Mouse (Mus musculus): ENCODE measurements around the gene Trim25.
"Not testable (repeated sequence)": the region's sequence is repeated elsewhere in the genome, so short reads cannot be mapped to it uniquely, and the experiment has no call there.

The Trim25 gene

GRCm38 (mm10) chr11:88994492-88994891 is 4.7 kb upstream of the Trim25 start:
- no peak for DNase-seq (ENCODE audit: low read depth, low spot score)

- peak; percentile 87 for DNase-seq (ENCODE audit: low read depth, low spot score)
Measured at GRCm38 (mm10) chr11:88995616-88996015, 3.6 kb upstream of the Trim25 start.

GRCm38 (mm10) chr11:88996427-88996826 is 2.7 kb upstream of the Trim25 start:
- DNase-seq (ENCODE audit: low read depth, low spot score), result peak; percentile 92

- DNase-seq (ENCODE audit: low read depth, low spot score), result not testable (repeated sequence)
Measured at GRCm38 (mm10) chr11:88997343-88997742, 1.8 kb upstream of the Trim25 start.

GRCm38 (mm10) chr11:88998406-88998805 is 770 bp upstream of the Trim25 start:
- DNase-seq (ENCODE audit: low read depth, low spot score), result no peak

- DNase-seq (ENCODE audit: low read depth, low spot score), result no peak
Measured at GRCm38 (mm10) chr11:88999723-89000526, 749 bp downstream of the Trim25 start.

GRCm38 (mm10) chr11:89000527-89000819 is 1.3 kb downstream of the Trim25 start:
- DNase-seq (ENCODE audit: low read depth, low spot score), result no peak

GRCm38 (mm10) chr11:89001569-89001968 is 2.4 kb downstream of the Trim25 start:
- DNase-seq (ENCODE audit: low read depth, low spot score), result peak; percentile 51

GRCm38 (mm10) chr11:89002068-89002467 is 2.9 kb downstream of the Trim25 start:
- no peak for DNase-seq (ENCODE audit: low read depth, low spot score)

GRCm38 (mm10) chr11:89002621-89003020 is 3.4 kb downstream of the Trim25 start:
- DNase-seq (ENCODE audit: low read depth, low spot score), result no peak

- peak; percentile 50 for DNase-seq (ENCODE audit: low read depth, low spot score)
Measured at GRCm38 (mm10) chr11:89003078-89003477, 3.9 kb downstream of the Trim25 start.

- no peak for DNase-seq (ENCODE audit: low read depth, low spot score)
Measured at GRCm38 (mm10) chr11:89003726-89004125, 4.5 kb downstream of the Trim25 start.

GRCm38 (mm10) chr11:89005473-89005872 is 6.3 kb downstream of the Trim25 start:
- DNase-seq (ENCODE audit: low read depth, low spot score), result no peak

GRCm38 (mm10) chr11:89006404-89006803 is 7.2 kb downstream of the Trim25 start:
- no peak for DNase-seq (ENCODE audit: low read depth, low spot score)

GRCm38 (mm10) chr11:89007582-89007981 is 8.4 kb downstream of the Trim25 start:
- DNase-seq (ENCODE audit: low read depth, low spot score), result no peak

GRCm38 (mm10) chr11:89009066-89009465 is 9.9 kb downstream of the Trim25 start:
- no peak for DNase-seq (ENCODE audit: low read depth, low spot score)

GRCm38 (mm10) chr11:89009496-89009895 is 10.3 kb downstream of the Trim25 start:
- no peak for DNase-seq (ENCODE audit: low read depth, low spot score)

GRCm38 (mm10) chr11:89012241-89012640 is 13.1 kb downstream of the Trim25 start:
- no peak for DNase-seq (ENCODE audit: low read depth, low spot score)

- DNase-seq (ENCODE audit: low read depth, low spot score), result no peak
Measured at GRCm38 (mm10) chr11:89017514-89018182, 18.5 kb downstream of the Trim25 start.

- DNase-seq (ENCODE audit: low read depth, low spot score), result peak; percentile 91
Measured at GRCm38 (mm10) chr11:89020681-89021305, 21.6 kb downstream of the Trim25 start.

- no peak for DNase-seq (ENCODE audit: low read depth, low spot score)
Measured at GRCm38 (mm10) chr11:89021687-89022086, 22.5 kb downstream of the Trim25 start.

- DNase-seq (ENCODE audit: low read depth, low spot score), result peak; percentile 49
Measured at GRCm38 (mm10) chr11:89022120-89022731, 23.1 kb downstream of the Trim25 start.

All from ZHBTc4 (cell line).